Mouse (Mus musculus) E14TG2a.4 (cell line): ENCODE measurements around the gene Zkscan16.

Experiments used
- CTCF ChIP-seq: conservative IDR thresholded peaks from 2 replicates; pipeline ENCODE4 v1.5.1; 2014; ENCODE audit warnings: low read length
- NANOG ChIP-seq: IDR thresholded peaks from 2 replicates; pipeline ENCODE4 v1.6.1; 2014; ENCODE audit warnings: borderline replicate concordance, low read length, mixed read lengths

- TF ChIP-seq CTCF = no peak
- TF ChIP-seq NANOG = no peak
These were observed 19.5 kb upstream of the Zkscan16 start for GRCm38 (mm10) chr4:58923933-58924332.
